Mouse (Mus musculus): ENCODE measurements around the gene Dtx1. TPM values are rescaled to one million over a fixed set of nuclear protein-coding genes. Genes with fewer than 3 reads are reported as not detected.

Gene Dtx1
- total and polyA plus RNA-seq, 3 experiments, result 0.05 to 0.09 TPM; not detected in 1

DNA sequence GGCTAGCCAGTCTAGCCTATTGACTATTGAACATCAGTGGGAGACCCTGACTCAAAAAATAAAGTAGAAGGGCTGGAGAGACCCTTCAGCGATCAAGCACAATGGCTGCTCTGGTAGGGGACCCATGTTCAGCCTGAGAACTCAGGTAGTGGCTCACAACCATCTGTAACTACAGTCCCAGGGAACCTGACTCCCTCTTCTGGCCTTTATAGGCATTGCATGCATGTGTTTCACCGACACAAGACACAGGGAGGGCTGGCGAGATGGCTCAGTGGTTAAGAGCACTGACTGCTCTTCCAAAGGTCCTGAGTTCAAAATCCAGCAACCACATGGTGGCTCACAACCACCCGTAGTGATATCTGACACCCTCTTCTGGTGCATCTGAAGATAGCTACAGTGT is 30.4 kb upstream of the Dtx1 start:
- Histone ChIP-seq H3K36me3 (replicated peaks) (no peaks in the 10 kb centered on the region), H3K27me3 (ENCODE audit: insufficient read depth, low read length) (peaks cover 12% of the 10 kb centered on the region; the same call in 1 of the 2 replicates), H3K4me3 (ENCODE audit: low read depth, low read length) (no peak overlapping the region), H3K9me3 (replicated peaks) (no peaks in the 10 kb centered on the region), H3K4me1 (ENCODE audit: insufficient read depth, low read depth, low read length) (no peaks in the 10 kb centered on the region)
- no peak; the same call in 1 of the 2 replicates for ATAC-seq (ENCODE audit: extremely low read depth, insufficient number of reproducible peaks, low FRiP score, poor library complexity, severe bottlenecking)
- DNase-seq (ENCODE audit: low spot score), result no peak
- TF ChIP-seq CTCF (IDR thresholded peaks at IDR 0.05; ENCODE audit: low read depth, low read length) (peak; percentile 73), TAL1 (conservative IDR thresholded peaks at IDR 0.05; ENCODE audit: low read depth, low read length) (no peak)

DNA sequence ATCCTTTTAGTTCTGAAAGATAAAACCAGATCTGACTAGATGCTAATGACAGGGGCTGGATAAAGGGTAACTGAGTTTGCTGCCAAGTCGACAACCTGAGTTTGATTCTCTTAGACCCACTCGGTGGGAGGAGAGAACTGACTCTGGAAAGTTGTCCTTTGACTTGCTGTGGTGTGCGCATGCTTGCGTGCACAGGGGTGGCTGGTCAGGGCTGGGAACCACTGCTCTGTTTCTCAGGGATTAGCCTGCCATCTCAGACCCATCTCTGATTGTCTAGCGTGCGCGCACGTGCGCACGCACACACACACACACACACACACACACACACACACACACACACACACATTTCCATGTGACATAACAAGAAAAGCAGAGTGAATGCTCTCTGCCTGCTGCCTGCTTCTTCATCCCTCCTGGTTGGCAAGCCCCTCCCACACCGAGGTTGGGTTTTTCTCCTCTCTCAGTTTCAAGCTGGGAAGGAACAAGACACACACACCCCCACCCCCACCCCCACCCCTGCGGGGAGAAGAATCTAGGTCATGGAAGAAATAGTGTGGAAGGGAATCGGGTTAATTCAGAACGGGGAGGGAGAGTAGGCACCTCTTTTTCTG is 22.8 kb upstream of the Dtx1 start:
- H3K27me3 ChIP-seq (ENCODE audit: insufficient read depth, low read length), result peaks cover 4% of the 10 kb centered on the region; the same call in 1 of the 2 replicates
- TF ChIP-seq TAL1 (conservative IDR thresholded peaks at IDR 0.05; ENCODE audit: low read depth, low read length), result no peak
- no peak for TF ChIP-seq POLR2AphosphoS5 (IDR thresholded peaks at IDR 0.05; ENCODE audit: insufficient replicate concordance, low read depth, low read length)
- no peak for TF ChIP-seq GATA2 (IDR thresholded peaks at IDR 0.05; ENCODE audit: borderline replicate concordance, low read depth, low read length)
- no peak for TF ChIP-seq GATA1 (IDR thresholded peaks at IDR 0.05; ENCODE audit: borderline replicate concordance, low read length)

DNA sequence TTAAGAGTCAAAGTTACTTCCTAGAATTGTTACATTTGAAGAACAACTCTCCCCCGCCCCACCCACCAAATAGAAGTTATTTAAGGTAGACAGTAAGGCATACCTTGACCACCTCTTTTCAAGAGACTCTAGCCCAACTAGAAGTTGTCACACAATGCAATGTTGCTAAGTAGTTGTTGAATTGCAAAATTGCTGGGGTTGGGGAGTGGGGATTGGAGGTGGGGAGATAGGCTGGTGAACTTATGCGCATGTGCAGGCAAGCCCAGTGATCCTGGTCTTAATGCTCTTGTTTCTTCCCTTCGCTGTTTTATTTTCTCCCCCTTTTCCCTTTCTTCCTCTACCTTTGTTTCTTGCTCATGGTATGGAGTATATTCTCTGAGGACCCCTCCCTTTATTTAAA is 22.0 kb upstream of the Dtx1 start:
- no peak overlapping the region for H3K4me3 ChIP-seq (ENCODE audit: low read depth, low read length)
- ATAC-seq (ENCODE audit: extremely low read depth, insufficient number of reproducible peaks, low FRiP score, poor library complexity, severe bottlenecking), result no peak
- peaks cover 4% of the 10 kb centered on the region; the same call in 1 of the 2 replicates for H3K27me3 ChIP-seq (ENCODE audit: insufficient read depth, low read length)
- TF ChIP-seq TAL1 (conservative IDR thresholded peaks at IDR 0.05; ENCODE audit: low read depth, low read length), result no peak
- TF ChIP-seq POLR2AphosphoS5 (IDR thresholded peaks at IDR 0.05; ENCODE audit: insufficient replicate concordance, low read depth, low read length), result no peak
- no peak for TF ChIP-seq GATA1 (IDR thresholded peaks at IDR 0.05; ENCODE audit: borderline replicate concordance, low read length)
- no peak for TF ChIP-seq CTCF (IDR thresholded peaks at IDR 0.05; ENCODE audit: low read depth, low read length)
- TF ChIP-seq GATA2 (IDR thresholded peaks at IDR 0.05; ENCODE audit: borderline replicate concordance, low read depth, low read length), result no peak
- no peaks in the 10 kb centered on the region for H3K4me1 ChIP-seq (ENCODE audit: insufficient read depth, low read depth, low read length)
- no peaks in the 10 kb centered on the region for H3K36me3 ChIP-seq (replicated peaks)
- DNase-seq (ENCODE audit: low spot score), result no peak
- no peaks in the 10 kb centered on the region for H3K9me3 ChIP-seq (replicated peaks)

More for the DNA sequence above, 22.8 kb upstream of the Dtx1 start:
- Histone ChIP-seq H3K9me3 (replicated peaks) (no peaks in the 10 kb centered on the region), H3K36me3 (replicated peaks) (no peaks in the 10 kb centered on the region), H3K4me1 (ENCODE audit: insufficient read depth, low read depth, low read length) (no peaks in the 10 kb centered on the region), H3K4me3 (ENCODE audit: low read depth, low read length) (no peak overlapping the region)
- no peak for ATAC-seq (ENCODE audit: extremely low read depth, insufficient number of reproducible peaks, low FRiP score, poor library complexity, severe bottlenecking)
- DNase-seq (ENCODE audit: low spot score), result no peak

DNA sequence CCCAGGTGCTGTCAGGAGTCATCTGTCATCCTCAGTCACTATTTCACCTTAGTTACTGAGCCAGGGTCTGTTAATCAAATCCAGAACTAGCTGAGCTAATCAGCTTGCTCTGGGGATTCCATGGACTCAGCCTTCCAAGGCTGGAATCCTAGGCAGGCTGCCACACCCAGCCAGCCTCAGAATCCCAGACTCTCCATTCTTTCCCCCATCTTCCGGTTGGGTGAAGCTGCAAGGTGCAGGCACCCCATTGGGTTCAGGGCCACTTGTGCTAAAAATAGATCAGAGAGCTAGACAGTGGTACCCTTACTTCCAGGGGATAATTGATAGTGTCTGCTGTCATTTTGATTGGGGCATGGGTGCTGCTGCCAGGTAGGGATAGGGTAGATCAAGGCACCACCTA is 21.0 kb upstream of the Dtx1 start:
- Histone ChIP-seq H3K4me1 (ENCODE audit: insufficient read depth, low read depth, low read length) (no peaks in the 10 kb centered on the region), H3K4me3 (ENCODE audit: low read depth, low read length) (no peak overlapping the region), H3K9me3 (replicated peaks) (no peaks in the 10 kb centered on the region), H3K27me3 (ENCODE audit: insufficient read depth, low read length) (peaks cover 9% of the 10 kb centered on the region), H3K36me3 (replicated peaks) (no peaks in the 10 kb centered on the region)
- ATAC-seq (ENCODE audit: extremely low read depth, insufficient number of reproducible peaks, low FRiP score, poor library complexity, severe bottlenecking), result no peak
- no peak for DNase-seq (ENCODE audit: low spot score)
- no peak for TF ChIP-seq TAL1 (conservative IDR thresholded peaks at IDR 0.05; ENCODE audit: low read depth, low read length)
- no peak for TF ChIP-seq GATA2 (IDR thresholded peaks at IDR 0.05; ENCODE audit: borderline replicate concordance, low read depth, low read length)
- TF ChIP-seq POLR2AphosphoS5 (IDR thresholded peaks at IDR 0.05; ENCODE audit: insufficient replicate concordance, low read depth, low read length), result no peak
- no peak for TF ChIP-seq CTCF (IDR thresholded peaks at IDR 0.05; ENCODE audit: low read depth, low read length)
- TF ChIP-seq GATA1 (IDR thresholded peaks at IDR 0.05; ENCODE audit: borderline replicate concordance, low read length), result no peak

DNA sequence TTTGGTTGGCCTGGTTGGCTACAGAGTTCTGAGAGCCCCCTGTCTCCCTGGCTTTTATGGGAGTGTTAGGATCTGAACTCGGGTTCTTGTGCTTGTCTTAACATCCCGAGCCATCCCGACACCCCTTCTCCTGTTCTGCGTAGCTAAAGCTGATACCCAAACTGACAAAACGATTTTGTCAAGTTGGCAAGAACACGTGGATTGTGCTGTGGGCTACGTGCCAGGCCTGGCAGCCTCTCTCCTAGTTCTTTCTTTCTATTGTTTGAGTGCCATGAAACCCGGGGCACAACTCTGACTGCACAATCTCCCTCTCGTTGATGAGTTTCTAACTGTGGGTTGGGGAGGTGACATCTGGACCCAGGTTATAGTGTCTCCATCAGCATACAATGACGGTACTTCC is 17.6 kb upstream of the Dtx1 start:
- ATAC-seq (ENCODE audit: extremely low read depth, insufficient number of reproducible peaks, low FRiP score, poor library complexity, severe bottlenecking) (no peak), DNase-seq (ENCODE audit: low spot score) (no peak)
- peaks cover 13% of the 10 kb centered on the region for H3K27me3 ChIP-seq (ENCODE audit: insufficient read depth, low read length)
- TF ChIP-seq GATA1 (IDR thresholded peaks at IDR 0.05; ENCODE audit: borderline replicate concordance, low read length) (no peak), POLR2AphosphoS5 (IDR thresholded peaks at IDR 0.05; ENCODE audit: insufficient replicate concordance, low read depth, low read length) (no peak), GATA2 (IDR thresholded peaks at IDR 0.05; ENCODE audit: borderline replicate concordance, low read depth, low read length) (no peak), CTCF (IDR thresholded peaks at IDR 0.05; ENCODE audit: low read depth, low read length) (no peak), TAL1 (conservative IDR thresholded peaks at IDR 0.05; ENCODE audit: low read depth, low read length) (no peak)
- H3K36me3 ChIP-seq (replicated peaks), result no peaks in the 10 kb centered on the region
- H3K9me3 ChIP-seq (replicated peaks), result no peaks in the 10 kb centered on the region
- H3K4me3 ChIP-seq (ENCODE audit: low read depth, low read length), result no peak overlapping the region
- H3K4me1 ChIP-seq (ENCODE audit: insufficient read depth, low read depth, low read length), result peaks cover 6% of the 10 kb centered on the region

DNA sequence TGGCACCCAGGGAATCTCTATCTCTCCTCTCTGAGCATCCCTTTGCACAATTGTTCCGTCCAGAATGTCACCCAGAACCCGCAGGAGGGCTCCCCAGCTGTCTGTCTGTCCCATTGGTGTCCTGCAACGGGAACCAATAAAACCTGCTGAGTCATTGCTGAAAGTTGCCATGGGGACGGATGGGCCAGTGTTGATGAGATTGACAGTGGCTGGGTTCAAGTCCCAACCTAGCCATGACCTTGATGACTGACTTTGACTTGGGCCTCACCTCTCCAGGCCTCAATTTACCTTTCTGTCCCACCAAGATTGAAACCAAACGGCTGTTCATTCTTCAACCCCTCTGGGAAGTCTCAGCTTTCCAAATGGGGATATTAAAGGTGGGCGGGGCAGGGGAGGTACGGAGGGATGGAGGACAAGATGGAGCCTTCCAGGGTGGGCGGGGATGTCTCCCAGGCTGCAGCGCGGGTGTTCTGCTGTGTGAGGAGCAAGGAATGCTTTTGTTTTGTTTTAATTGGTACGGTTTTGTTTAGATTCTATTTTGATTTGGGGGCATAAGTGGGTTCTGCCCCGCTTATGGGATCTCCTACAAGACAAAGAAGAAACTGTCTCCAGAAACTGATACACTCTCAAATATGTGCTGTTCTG is 14.2 kb upstream of the Dtx1 start:
- Histone ChIP-seq H3K4me1 (ENCODE audit: insufficient read depth, low read depth, low read length) (peaks cover 6% of the 10 kb centered on the region), H3K9me3 (replicated peaks) (no peaks in the 10 kb centered on the region), H3K27me3 (ENCODE audit: insufficient read depth, low read length) (peaks cover 24% of the 10 kb centered on the region), H3K4me3 (ENCODE audit: low read depth, low read length) (no peak overlapping the region), H3K36me3 (replicated peaks) (no peaks in the 10 kb centered on the region)
- DNase-seq (ENCODE audit: low spot score) (no peak), ATAC-seq (ENCODE audit: extremely low read depth, insufficient number of reproducible peaks, low FRiP score, poor library complexity, severe bottlenecking) (no peak)
- TF ChIP-seq CTCF (IDR thresholded peaks at IDR 0.05; ENCODE audit: low read depth, low read length) (no peak), TAL1 (conservative IDR thresholded peaks at IDR 0.05; ENCODE audit: low read depth, low read length) (no peak), GATA1 (IDR thresholded peaks at IDR 0.05; ENCODE audit: borderline replicate concordance, low read length) (no peak), GATA2 (IDR thresholded peaks at IDR 0.05; ENCODE audit: borderline replicate concordance, low read depth, low read length) (no peak), POLR2AphosphoS5 (IDR thresholded peaks at IDR 0.05; ENCODE audit: insufficient replicate concordance, low read depth, low read length) (no peak)
